Comparison of ENCODE assay signal across 8 mouse cellular contexts in genomic region chr6:47390436-47391002, GRCm38 (mm10).
DNase-seq lines count a peak whose midpoint lies in the region; ATAC-seq and TF ChIP-seq lines count a peak whose summit lies in the region.

No protein-coding gene starts in this region.

- H3K79me2 ChIP-seq in CH12.LX (replicated peaks; ENCODE audit: control insufficient read depth, extremely low read depth, insufficient read depth, poor library complexity, severe bottlenecking), result no peaks in the 10 kb centered on the region

- no peak for TF ChIP-seq CTCF in CH12.LX (conservative IDR thresholded peaks at IDR 0.05 in 1 of 2, IDR thresholded peaks at IDR 0.05 in 1 of 2; ENCODE audit: low read depth in 2 of 2, low read length in 2 of 2)

- no peak overlapping the region for H3K4me2 ChIP-seq in embryonic facial prominence, embryonic 13.5 days
- peak overlapping the region; percentile 37; the same call in 1 of the 2 replicates for H3K4me2 ChIP-seq in CH12.LX (ENCODE audit: insufficient read depth, low read depth, poor library complexity, severe bottlenecking)
- peak overlapping the region; percentile 1; the same call in 1 of the 2 replicates for H3K4me2 ChIP-seq in forebrain, embryonic 15.5 days (replicated peaks)
- peak overlapping the region; percentile 23; the same call in 1 of the 2 replicates for H3K4me2 ChIP-seq in hindbrain, embryonic 16.5 days (ENCODE audit: low read length)

- peaks cover 11% of the 10 kb centered on the region for H3K4me1 ChIP-seq in embryonic facial prominence, embryonic 13.5 days
- H3K4me1 ChIP-seq in embryonic facial prominence, embryonic 10.5 days, result peaks cover 8% of the 10 kb centered on the region
- H3K4me1 ChIP-seq in CH12.LX (ENCODE audit: control insufficient read depth in 1 of 2, insufficient read depth in 2 of 2), result peaks cover 0 to 17% of the 10 kb centered on the region in 2 experiments; a peak in 2 of 4 replicates
- peaks cover 25% of the 10 kb centered on the region for H3K4me1 ChIP-seq in forebrain, embryonic 15.5 days
- H3K4me1 ChIP-seq in hindbrain, embryonic 16.5 days (ENCODE audit: control insufficient read depth, insufficient read depth, low read depth, low read length), result peaks cover 2% of the 10 kb centered on the region; the same call in 1 of the 2 replicates

- no peak for DNase-seq in embryonic facial prominence, embryonic 10.5 days (ENCODE audit: low spot score)
- no peak for DNase-seq in CH12.LX (ENCODE audit: extremely low read depth)
- DNase-seq in lung, postnatal 36 days, result peak; percentile 49
- DNase-seq in urinary bladder, postnatal 36 days (ENCODE audit: low spot score in 2 of 2), result peak; percentile 13 to 55
- no peak for DNase-seq in T-cell, adult 2 months (ENCODE audit: low spot score)

- ATAC-seq in embryonic facial prominence, embryonic 13.5 days (ENCODE audit: insufficient number of reproducible peaks, insufficient read depth, low FRiP score, low TSS enrichment, low read depth), result no peak
- ATAC-seq in forebrain, embryonic 15.5 days (replicated peaks), result peak; percentile 90
- peak; percentile 81 for ATAC-seq in hindbrain, embryonic 16.5 days

- no peak for TF ChIP-seq EP300 in CH12.LX (IDR thresholded peaks at IDR 0.05; ENCODE audit: low read length)

- no peak for TF ChIP-seq RAD21 in CH12.LX (IDR thresholded peaks at IDR 0.05; ENCODE audit: low read depth, low read length)

- TF ChIP-seq POLR2A in CH12.LX (IDR thresholded peaks at IDR 0.05; ENCODE audit: low read depth, low read length), result no peak

- no peaks in the 10 kb centered on the region for H3K27me3 ChIP-seq in embryonic facial prominence, embryonic 13.5 days
- no peaks in the 10 kb centered on the region for H3K27me3 ChIP-seq in embryonic facial prominence, embryonic 10.5 days (replicated peaks; ENCODE audit: low read depth, poor library complexity, severe bottlenecking)
- H3K27me3 ChIP-seq in CH12.LX (replicated peaks), result no peaks in the 10 kb centered on the region
- no peaks in the 10 kb centered on the region for H3K27me3 ChIP-seq in forebrain, embryonic 15.5 days
- H3K27me3 ChIP-seq in hindbrain, embryonic 16.5 days (replicated peaks; ENCODE audit: control insufficient read depth, insufficient read depth, low read length), result no peaks in the 10 kb centered on the region

- in situ Hi-C loops in CH12.LX (cut with MboI; ENCODE audit: low pct_ligation_motif_present, low pct_unique_long_range_greater_than_20kb, low sequenced_read_pairs), result loop anchor here (10.0 kb wide), 1 partner anchor 76 kb away; no protein-coding TSS in a partner anchor

- H3K9me3 ChIP-seq in embryonic facial prominence, embryonic 13.5 days, result no peaks in the 10 kb centered on the region
- H3K9me3 ChIP-seq in embryonic facial prominence, embryonic 10.5 days, result no peaks in the 10 kb centered on the region
- H3K9me3 ChIP-seq in CH12.LX (replicated peaks; ENCODE audit: low read length), result no peaks in the 10 kb centered on the region
- H3K9me3 ChIP-seq in forebrain, embryonic 15.5 days, result no peaks in the 10 kb centered on the region
- H3K9me3 ChIP-seq in hindbrain, embryonic 16.5 days (ENCODE audit: control insufficient read depth, low read length), result no peaks in the 10 kb centered on the region

- H3K36me3 ChIP-seq in embryonic facial prominence, embryonic 13.5 days, result no peaks in the 10 kb centered on the region
- no peaks in the 10 kb centered on the region for H3K36me3 ChIP-seq in embryonic facial prominence, embryonic 10.5 days (replicated peaks)
- no peaks in the 10 kb centered on the region for H3K36me3 ChIP-seq in CH12.LX (replicated peaks in 1 of 2; ENCODE audit: control insufficient read depth in 1 of 2, insufficient read depth in 1 of 2, low read length in 1 of 2)
- no peaks in the 10 kb centered on the region for H3K36me3 ChIP-seq in forebrain, embryonic 15.5 days
- H3K36me3 ChIP-seq in hindbrain, embryonic 16.5 days (ENCODE audit: control insufficient read depth, insufficient read depth, low read length), result no peaks in the 10 kb centered on the region

- dilution Hi-C loops in CH12.LX (cut with MboI; ENCODE audit: extremely low pct_ligation_motif_present, extremely low pct_unique_long_range_greater_than_20kb, low sequenced_read_pairs), result no loop called here

- no peak overlapping the region for H3K4me3 ChIP-seq in embryonic facial prominence, embryonic 13.5 days
- H3K4me3 ChIP-seq in embryonic facial prominence, embryonic 10.5 days, result no peak overlapping the region
- no peak overlapping the region for H3K4me3 ChIP-seq in CH12.LX (replicated peaks in 1 of 3; ENCODE audit: low read depth in 2 of 3, low read length in 2 of 3, poor library complexity in 1 of 3)
- H3K4me3 ChIP-seq in forebrain, embryonic 15.5 days, result no peak overlapping the region
- no peak overlapping the region for H3K4me3 ChIP-seq in hindbrain, embryonic 16.5 days (ENCODE audit: low read length)

- no peak overlapping the region for H3K9ac ChIP-seq in embryonic facial prominence, embryonic 13.5 days
- H3K9ac ChIP-seq in CH12.LX (ENCODE audit: insufficient read depth, low read depth), result peak overlapping the region; percentile 10
- no peak overlapping the region for H3K9ac ChIP-seq in forebrain, embryonic 15.5 days (replicated peaks)
- no peak overlapping the region for H3K9ac ChIP-seq in hindbrain, embryonic 16.5 days (ENCODE audit: low read depth, low read length)

- WGBS in embryonic facial prominence, embryonic 13.5 days, result 21% methylated on average over 7 of the region's 7 CpGs
- 45% methylated on average over 7 of the region's 7 CpGs for WGBS in embryonic facial prominence, embryonic 10.5 days
- WGBS in forebrain, embryonic 15.5 days, result 10% methylated on average over 7 of the region's 7 CpGs
- 20% methylated on average over 7 of the region's 7 CpGs for WGBS in hindbrain, embryonic 16.5 days

- H3K27ac ChIP-seq in embryonic facial prominence, embryonic 13.5 days, result peak overlapping the region; percentile 55; the same call in 1 of the 2 replicates
- H3K27ac ChIP-seq in embryonic facial prominence, embryonic 10.5 days (replicated peaks), result no peak overlapping the region
- no peak overlapping the region for H3K27ac ChIP-seq in CH12.LX (ENCODE audit: insufficient read depth, low read depth)
- peak overlapping the region; percentile 82 for H3K27ac ChIP-seq in forebrain, embryonic 15.5 days (replicated peaks)
- H3K27ac ChIP-seq in hindbrain, embryonic 16.5 days (ENCODE audit: low read depth, low read length), result no peak overlapping the region; the same call in 1 of the 2 replicates

TF ChIP-seq in CH12.LX, 34 proteins besides CTCF, POLR2A, EP300 and RAD21:
- TF ChIP-seq NRF1 (IDR thresholded peaks at IDR 0.05; ENCODE audit: low read depth, low read length) (no peak), JUND (conservative IDR thresholded peaks at IDR 0.05; ENCODE audit: low read depth, low read length) (no peak), UBTF (IDR thresholded peaks at IDR 0.05; ENCODE audit: low read depth, low read length) (no peak), ZKSCAN1 (IDR thresholded peaks at IDR 0.05; ENCODE audit: borderline replicate concordance, low read depth, low read length) (no peak), USF1 (IDR thresholded peaks at IDR 0.05; ENCODE audit: low read depth, low read length) (no peak), MXI1 (IDR thresholded peaks at IDR 0.05; ENCODE audit: low read depth, low read length) (no peak), E2F4 (IDR thresholded peaks at IDR 0.05; ENCODE audit: insufficient replicate concordance, low read depth, low read length) (no peak), CHD2 (IDR thresholded peaks at IDR 0.05; ENCODE audit: low read length) (no peak)

Comparison
In these comparisons a context has a peak if more than half of its experiments do, and no peak if none do; other contexts are left out.
1. H3K27ac ChIP-seq: peak in embryonic facial prominence, embryonic 13.5 days (single experiment) and forebrain, embryonic 15.5 days (single experiment); none in embryonic facial prominence, embryonic 10.5 days (single experiment), CH12.LX (single experiment) and hindbrain, embryonic 16.5 days (single experiment).
2. DNase-seq: peak in lung, postnatal 36 days (single experiment) and urinary bladder, postnatal 36 days (2 of 2); none in embryonic facial prominence, embryonic 10.5 days (single experiment), CH12.LX (single experiment) and T-cell, adult 2 months (single experiment).